In the genomic region with DNA sequence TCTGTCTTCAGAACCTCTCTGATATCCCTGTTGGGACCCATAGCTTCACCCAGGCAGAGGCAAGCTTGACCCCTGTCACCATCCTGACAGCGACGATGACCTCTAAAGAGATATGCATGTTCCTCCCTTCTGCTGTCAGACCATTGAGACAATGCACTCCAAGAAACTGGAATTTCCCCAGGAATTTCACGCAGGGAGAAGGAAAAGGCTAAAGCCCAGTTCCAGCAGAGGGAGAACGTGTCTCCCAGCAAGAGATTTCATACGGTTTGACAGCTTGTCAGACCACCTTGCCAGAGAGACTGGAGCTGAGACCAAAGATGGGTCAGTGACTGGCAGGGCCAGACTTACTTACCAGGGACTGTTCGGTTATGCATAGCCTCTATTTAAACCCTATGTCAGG, we compare ENCODE assay signal across 12 mouse cellular contexts.
"Had no signal": no experiment of that assay in that cellular context is flagged by ENCODE, and none has a peak within 500 bp of the region (broad histone marks: within the 10 kb centered on the region; RNA-seq: fewer than 3 reads in every experiment).

No protein-coding gene starts in this region.

- H3K27ac ChIP-seq: limb, embryonic 12.5 days; liver, embryonic 13.5 days; lung, embryonic 15.5 days; macrophage; stomach, postnatal 0 days had no signal

- H3K4me3 ChIP-seq: limb, embryonic 12.5 days; liver, embryonic 13.5 days; lung, embryonic 15.5 days; midbrain, embryonic 12.5 days had no signal

- H3K36me3 ChIP-seq: limb, embryonic 12.5 days; liver, embryonic 13.5 days; lung, embryonic 15.5 days; midbrain, embryonic 12.5 days had no signal

- H3K4me1 ChIP-seq: limb, embryonic 12.5 days; liver, embryonic 13.5 days had no signal

- H3K4me2 ChIP-seq: limb, embryonic 12.5 days; liver, embryonic 13.5 days; lung, embryonic 15.5 days; midbrain, embryonic 12.5 days had no signal

- ATAC-seq: liver, postnatal 0 days; midbrain, embryonic 16.5 days had no signal

- H3K27me3 ChIP-seq: liver, embryonic 13.5 days; lung, embryonic 15.5 days; midbrain, embryonic 12.5 days had no signal

- H3K9me3 ChIP-seq: limb, embryonic 12.5 days; liver, embryonic 13.5 days; lung, embryonic 15.5 days; midbrain, embryonic 12.5 days had no signal

- H3K9ac ChIP-seq: limb, embryonic 12.5 days; liver, embryonic 13.5 days; liver, postnatal 0 days; lung, embryonic 15.5 days; midbrain, embryonic 12.5 days had no signal

- DNase-seq: kidney, adult 18-20 months; liver; liver, embryonic 13.5 days; liver, postnatal 0 days; lung, postnatal 14 days; thymus, postnatal 4 days had no signal
